Mouse (Mus musculus) embryo, embryonic 11 days (tissue): Measurements from ENCODE around the gene Ftsj3.
"Not testable (repeated sequence)": the region's sequence is repeated elsewhere in the genome, so short reads cannot be mapped to it uniquely, and the experiment has no call there.

Experiments
- DNase-seq: peaks from one replicate; pipeline ENCODE4 v3.0.0-alpha.2; 2015

Ftsj3 gene

DNA sequence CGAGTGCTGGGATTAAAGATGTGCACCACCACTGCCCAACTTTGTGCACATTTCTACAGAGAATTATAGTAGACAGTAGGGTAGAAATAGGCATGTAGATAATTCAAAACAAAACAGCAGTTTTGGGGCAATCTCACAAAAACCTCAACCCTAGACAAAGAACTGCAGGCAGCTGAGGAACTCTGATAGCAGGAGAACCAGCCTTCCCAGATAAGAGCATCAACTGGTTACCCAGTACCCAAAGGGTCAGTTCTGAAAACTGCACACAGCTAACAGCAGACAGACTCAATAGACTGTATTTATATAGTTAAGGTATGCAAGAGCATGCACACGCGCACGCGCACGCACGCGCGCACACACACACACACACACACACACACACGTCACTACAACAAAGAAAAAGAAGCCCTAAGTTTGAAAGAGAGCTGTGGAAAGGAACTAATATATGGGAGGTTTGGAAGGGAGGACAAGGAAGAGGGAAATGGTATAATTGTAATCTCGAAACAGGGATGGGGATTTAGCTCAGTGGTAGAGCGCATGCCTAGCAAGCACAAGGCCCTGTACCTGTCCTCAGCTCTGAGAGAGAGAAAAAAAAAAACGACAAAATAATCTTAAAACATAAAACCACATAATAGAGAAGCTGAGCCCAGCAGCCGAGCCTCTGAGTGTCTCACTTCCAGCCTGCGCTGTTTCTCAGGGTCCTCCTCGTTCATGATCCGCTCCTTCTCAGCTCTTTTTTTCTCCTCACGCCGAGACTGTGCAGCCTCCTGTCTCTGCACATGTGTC lies 54.3 kb downstream of the Ftsj3 start:
- DNase-seq: no peak

DNA sequence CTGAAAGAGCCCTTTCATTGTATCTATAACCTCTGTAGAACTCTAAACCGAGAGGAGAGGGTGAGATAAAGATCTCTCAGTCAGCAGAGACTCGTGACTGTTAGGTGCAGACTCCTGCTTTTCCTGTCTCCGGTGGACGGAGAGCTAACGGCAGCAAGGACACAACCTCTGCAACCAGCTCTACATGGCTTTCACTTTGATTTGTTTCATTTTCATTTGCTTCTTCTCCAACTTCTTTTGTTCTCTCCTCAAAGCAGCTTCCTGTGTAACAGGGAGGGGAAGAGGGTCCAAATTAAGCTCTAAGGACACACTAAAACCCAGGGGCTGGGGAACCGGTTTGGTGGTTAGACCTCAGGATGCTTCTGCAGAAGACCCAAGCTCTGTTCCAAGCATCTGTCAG lies 55.1 kb downstream of the Ftsj3 start:
- no peak for DNase-seq

DNA sequence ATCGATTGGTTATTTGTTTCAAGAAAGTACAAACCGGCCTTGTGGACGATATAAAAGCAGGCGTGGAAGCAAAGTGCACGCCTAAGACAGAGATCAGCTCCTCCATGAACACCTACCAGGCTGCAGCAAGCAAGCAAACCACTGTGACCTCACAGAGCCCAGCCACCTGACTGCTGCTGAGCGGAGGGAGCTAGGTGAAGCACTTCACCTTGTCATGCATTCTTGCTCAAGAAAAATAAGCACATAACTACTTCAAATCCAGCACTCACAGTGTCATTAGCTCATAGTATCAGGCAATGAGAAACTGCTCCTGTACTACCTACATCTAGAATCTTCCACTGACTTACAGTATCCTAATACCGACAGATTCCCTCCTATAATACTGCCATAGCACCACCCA lies 55.9 kb downstream of the Ftsj3 start:
- DNase-seq: not testable (repeated sequence)
